Mouse (Mus musculus) liver, postnatal 0 days (tissue): ENCODE results near the gene Ercc5. TPM values are rescaled to one million over a fixed set of nuclear protein-coding genes. Genes with fewer than 3 reads are reported as not detected.

ENCODE experiments used
- ATAC-seq: fragments of 200-750 bp; cut with Nextera tagmentation; 2 replicates; pipeline ENCODE4 v1.8.0; 2017; ENCODE audit warnings: mild to moderate bottlenecking, moderate library complexity
- DNase-seq: peaks from one replicate; pipeline ENCODE4 v3.0.0-alpha.2; 2016
- H3K27ac ChIP-seq: fragments of 300-500 bp; sonication (generic); 2 replicates; pipeline ENCODE4 v1.5.1; 2014; ENCODE audit warnings: antibody characterized with exemption, moderate library complexity, mild to moderate bottlenecking, low read depth
- H3K27me3 ChIP-seq: fragments of 300-500 bp; sonication (generic); 2 replicates; pipeline ENCODE4 v1.6.1; 2014; ENCODE audit warnings: low read length, control low read depth, mixed read lengths; ENCODE audit not compliant: insufficient read depth
- H3K36me3 ChIP-seq: fragments of 300-500 bp; sonication (generic); replicated peaks from 2 replicates; pipeline ENCODE4 v1.6.1; 2014; ENCODE audit warnings: mild to moderate bottlenecking, control low read depth, low read length, moderate library complexity, mixed read lengths; ENCODE audit not compliant: insufficient read depth
- H3K4me1 ChIP-seq: fragments of 300-500 bp; sonication (generic); 2 replicates; pipeline ENCODE4 v1.6.1; 2014; ENCODE audit warnings: antibody characterized with exemption, mild to moderate bottlenecking, control low read depth; ENCODE audit not compliant: insufficient read depth
- H3K4me2 ChIP-seq: fragments of 300-500 bp; sonication (generic); 2 replicates; pipeline ENCODE4 v1.6.1; 2014; ENCODE audit warnings: low read depth, mild to moderate bottlenecking, low read length, moderate library complexity, mixed read lengths
- H3K4me3 ChIP-seq: fragments of 300-500 bp; sonication (generic); 2 replicates; pipeline ENCODE4 v1.5.1; 2014; ENCODE audit warnings: low read depth, low read length
- H3K9ac ChIP-seq: fragments of 300-500 bp; sonication (generic); replicated peaks from 2 replicates; pipeline ENCODE4 v1.6.1; 2014; ENCODE audit warnings: mild to moderate bottlenecking, moderate library complexity
- H3K9me3 ChIP-seq: fragments of 300-500 bp; sonication (generic); 2 replicates; pipeline ENCODE4 v1.6.1; 2016; ENCODE audit warnings: mild to moderate bottlenecking, control low read depth, low read length, mixed read lengths
- CTCF ChIP-seq: sonication (generic); IDR thresholded peaks from 2 replicates; pipeline ENCODE4 v1.5.1; 2016; ENCODE audit warnings: antibody characterized with exemption, low read depth
- EP300 ChIP-seq: IDR thresholded peaks from 2 replicates; pipeline ENCODE4 v1.6.1; 2016; ENCODE audit warnings: antibody characterized with exemption, low read depth, mild to moderate bottlenecking
- WGBS: fragments of 180-500 bp; shearing (Covaris S2); extraction: QIAGEN DNeasy Blood & Tissue Kit; methylation state at CpG from one replicate; pipeline ENCODE4 v1.1.7; 2014; ENCODE audit not compliant: insufficient replicate concordance; 5-methylcytosine and 5-hydroxymethylcytosine counted together
- polyA plus RNA-seq: library from polyadenylated mRNA; unstranded; fragments of >200 nt; fragmentation: Nextera tagmentation; extraction: Ambion mirVana; gene quantifications from 2 replicates; pipeline ENCODE4 v1.2.1, GENCODE M21; 2015

Gene Ercc5
- polyA plus RNA-seq, 1 experiment from 2014 or later: 3.9 TPM

GRCm38 (mm10) chr1:44129929-44130581, 17.5 kb upstream of the Ercc5 start:
- Histone ChIP-seq H3K4me1 (no peaks in the 10 kb centered on the region), H3K27me3 (no peaks in the 10 kb centered on the region), H3K36me3 (peaks cover 6% of the 10 kb centered on the region; the same call in 1 of the 2 replicates), H3K9me3 (no peaks in the 10 kb centered on the region), H3K4me2 (no peak overlapping the region), H3K27ac (no peak overlapping the region), H3K9ac (no peak overlapping the region), H3K4me3 (no peak overlapping the region)
- no peak for TF ChIP-seq EP300
- no peak for DNase-seq
- ATAC-seq: peak; percentile 62; the same call in 1 of the 2 replicates
- WGBS: 52% methylated on average over 4 of the region's 4 CpGs

- no peak overlapping the region for H3K4me2 ChIP-seq
- TF ChIP-seq CTCF: no peak
- TF ChIP-seq EP300: no peak
- H3K36me3 ChIP-seq: peaks cover 6% of the 10 kb centered on the region; the same call in 1 of the 2 replicates
- H3K9me3 ChIP-seq: no peaks in the 10 kb centered on the region
- no peak for ATAC-seq
- no peak overlapping the region for H3K27ac ChIP-seq
- no peaks in the 10 kb centered on the region for H3K27me3 ChIP-seq
- no peaks in the 10 kb centered on the region for H3K4me1 ChIP-seq
- no peak for DNase-seq
- 72% methylated on average over 4 of the region's 4 CpGs for WGBS
- no peak overlapping the region for H3K4me3 ChIP-seq
- no peak overlapping the region for H3K9ac ChIP-seq
Observed at GRCm38 (mm10) chr1:44140232-44140631, 7.3 kb upstream of the Ercc5 start.

DNA sequence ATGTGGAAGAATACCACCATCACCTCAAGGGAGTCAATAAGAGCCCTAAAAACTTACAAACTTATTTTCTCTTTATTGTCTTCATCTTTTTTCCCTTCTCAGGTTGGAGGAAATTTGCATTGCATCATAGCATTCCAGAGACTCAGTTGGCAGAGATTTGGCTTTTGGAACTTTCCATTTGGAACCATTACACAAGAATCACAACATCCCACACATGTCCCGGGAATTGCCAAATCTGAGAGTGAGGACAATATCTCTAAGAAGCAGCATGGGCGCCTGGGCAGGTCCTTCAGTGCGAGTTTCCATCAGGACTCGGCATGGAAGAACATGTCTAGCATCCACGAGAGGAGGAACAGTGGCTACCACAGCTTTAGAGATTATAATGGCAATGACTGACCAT, 4.8 kb upstream of the Ercc5 start:
- Histone ChIP-seq H3K27me3 (no peaks in the 10 kb centered on the region), H3K36me3 (no peaks in the 10 kb centered on the region; the same call in 1 of the 2 replicates), H3K4me1 (no peaks in the 10 kb centered on the region), H3K9ac (no peak overlapping the region), H3K27ac (no peak overlapping the region), H3K4me2 (no peak overlapping the region), H3K9me3 (no peaks in the 10 kb centered on the region), H3K4me3 (no peak overlapping the region)
- no peak for ATAC-seq
- WGBS: 82% methylated on average over 5 of the region's 5 CpGs
- TF ChIP-seq EP300 (no peak), CTCF (no peak)
- DNase-seq: no peak

DNA sequence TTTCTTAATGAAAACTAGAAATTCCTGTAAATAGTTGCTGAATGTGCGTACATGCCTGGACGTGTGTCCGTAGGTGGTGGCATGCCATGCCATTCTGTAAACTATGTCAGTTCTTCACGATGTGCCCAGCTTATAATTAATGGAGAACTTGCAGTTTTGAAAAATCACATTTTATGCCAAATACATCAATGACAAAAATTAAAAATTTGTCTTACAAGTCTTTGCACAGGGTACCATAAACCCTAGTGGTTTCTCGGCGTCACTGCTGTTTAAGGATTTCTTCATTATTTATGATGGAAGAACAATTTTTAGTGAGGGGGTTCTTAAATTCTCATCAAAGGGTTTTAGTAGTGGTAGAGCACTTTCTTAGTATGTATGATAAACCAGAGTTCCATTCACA, 1.2 kb downstream of the Ercc5 start:
- peak overlapping the region; percentile 92; the same call in 1 of the 2 replicates for H3K27ac ChIP-seq
- TF ChIP-seq CTCF: peak; percentile 29
- no peak for TF ChIP-seq EP300
- H3K4me1 ChIP-seq: peaks cover 8% of the 10 kb centered on the region
- H3K36me3 ChIP-seq: no peaks in the 10 kb centered on the region
- peak overlapping the region; percentile 88 for H3K4me3 ChIP-seq
- peak overlapping the region; percentile 83 for H3K9ac ChIP-seq
- WGBS: 32% methylated on average over 6 of the region's 6 CpGs
- ATAC-seq: no peak
- no peak for DNase-seq
- H3K9me3 ChIP-seq: no peaks in the 10 kb centered on the region
- H3K4me2 ChIP-seq: peak overlapping the region; percentile 82
- H3K27me3 ChIP-seq: no peaks in the 10 kb centered on the region

- no peak for DNase-seq
Observed at GRCm38 (mm10) chr1:44155287-44155686, 7.7 kb downstream of the Ercc5 start.

DNA sequence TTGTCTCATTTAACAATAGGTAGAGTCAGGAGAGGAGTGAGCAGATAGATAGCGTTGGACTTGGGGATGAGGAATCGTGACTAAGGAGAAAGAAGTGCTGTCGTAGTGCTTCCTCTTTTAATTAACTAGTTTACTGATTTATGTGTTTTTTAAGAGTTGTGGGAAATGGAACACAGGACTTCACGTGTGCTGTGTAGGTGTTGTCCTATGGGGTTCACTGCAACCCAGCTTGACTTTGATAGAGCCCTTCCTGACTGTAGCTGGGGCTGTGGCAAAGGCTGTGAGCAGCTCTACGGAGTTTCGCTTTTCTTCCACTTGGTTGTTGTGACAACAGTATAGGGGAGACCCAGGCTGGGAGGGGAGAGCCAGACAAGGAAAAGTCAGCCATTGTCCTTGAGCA, 10.8 kb downstream of the Ercc5 start:
- Histone ChIP-seq H3K9me3 (no peaks in the 10 kb centered on the region), H3K4me3 (no peak overlapping the region), H3K4me1 (no peaks in the 10 kb centered on the region), H3K4me2 (no peak overlapping the region), H3K27ac (no peak overlapping the region), H3K27me3 (no peaks in the 10 kb centered on the region), H3K9ac (no peak overlapping the region), H3K36me3 (peaks cover 22% of the 10 kb centered on the region)
- TF ChIP-seq EP300 (no peak), CTCF (no peak)
- DNase-seq (no peak), ATAC-seq (no peak)
- 63% methylated on average over 6 of the region's 6 CpGs for WGBS

More at GRCm38 (mm10) chr1:44155287-44155686, 7.7 kb downstream of the Ercc5 start:
- peaks cover 10% of the 10 kb centered on the region for H3K36me3 ChIP-seq
- H3K4me1 ChIP-seq: no peaks in the 10 kb centered on the region
- 81% methylated on average over 4 of the region's 4 CpGs for WGBS
- H3K9me3 ChIP-seq: no peaks in the 10 kb centered on the region
- ATAC-seq: no peak
- H3K27me3 ChIP-seq: no peaks in the 10 kb centered on the region
- TF ChIP-seq EP300: no peak
- peak; percentile 62 for TF ChIP-seq CTCF
- H3K9ac ChIP-seq: no peak overlapping the region
- no peak overlapping the region for H3K27ac ChIP-seq
- H3K4me2 ChIP-seq: no peak overlapping the region
- no peak overlapping the region for H3K4me3 ChIP-seq

DNA sequence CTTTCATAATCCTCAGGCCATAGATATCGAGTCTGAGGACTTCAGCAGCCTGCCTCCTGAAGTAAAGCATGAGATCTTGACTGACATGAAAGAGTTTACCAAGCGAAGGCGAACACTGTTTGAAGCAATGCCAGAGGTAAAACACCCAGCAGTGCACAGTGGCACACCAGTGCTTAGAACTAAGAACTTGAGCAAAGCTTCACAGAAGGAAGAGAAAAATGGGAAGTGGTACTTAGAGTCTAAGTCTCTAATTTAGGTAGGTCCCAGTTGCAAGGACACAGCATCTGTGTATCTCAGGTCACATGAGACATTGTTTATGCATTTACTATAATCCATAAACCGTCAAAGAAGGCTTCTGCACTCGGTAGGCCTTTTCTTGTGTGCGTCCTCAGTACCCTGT, 14.3 kb downstream of the Ercc5 start:
- no peak for ATAC-seq
- no peak overlapping the region for H3K4me2 ChIP-seq
- no peak overlapping the region for H3K4me3 ChIP-seq
- peaks cover 31% of the 10 kb centered on the region for H3K36me3 ChIP-seq
- TF ChIP-seq CTCF (no peak), EP300 (no peak)
- WGBS: 82% methylated on average over 6 of the region's 6 CpGs
- no peaks in the 10 kb centered on the region for H3K4me1 ChIP-seq
- H3K9ac ChIP-seq: no peak overlapping the region
- no peaks in the 10 kb centered on the region for H3K27me3 ChIP-seq
- H3K27ac ChIP-seq: no peak overlapping the region
- H3K9me3 ChIP-seq: no peaks in the 10 kb centered on the region
- no peak for DNase-seq
